Mouse (Mus musculus): ENCODE data around the gene Rreb1. TPM values are rescaled to one million over a fixed set of nuclear protein-coding genes. Genes with fewer than 3 reads are reported as not detected.

Rreb1 gene
- polyA plus RNA-seq, 1 experiment from 2014 or later = 2.6 TPM

- no peak overlapping the region for H3K27ac ChIP-seq (ENCODE audit: low read length)
- H3K4me3 ChIP-seq (ENCODE audit: low read depth, low read length) = no peak overlapping the region
- H3K36me3 ChIP-seq (ENCODE audit: control insufficient read depth, insufficient read depth, low read length) = no peaks in the 10 kb centered on the region
- no peak overlapping the region for H3K4me2 ChIP-seq (ENCODE audit: low read length)
- ATAC-seq = no peak
- no peak overlapping the region for H3K9ac ChIP-seq (ENCODE audit: low read depth, low read length)
- H3K9me3 ChIP-seq (replicated peaks; ENCODE audit: control insufficient read depth, low read length, poor library complexity, severe bottlenecking) = no peaks in the 10 kb centered on the region
- H3K27me3 ChIP-seq (ENCODE audit: control insufficient read depth, insufficient read depth, low read depth, low read length) = no peaks in the 10 kb centered on the region
- WGBS = 88% methylated on average over 12 of the region's 12 CpGs
- no peaks in the 10 kb centered on the region for H3K4me1 ChIP-seq (ENCODE audit: control insufficient read depth, insufficient read depth, low read length)
These were observed 92.1 kb downstream of the Rreb1 start for GRCm38 (mm10) chr13:37870118-37870908.

- H3K9me3 ChIP-seq (replicated peaks; ENCODE audit: control insufficient read depth, low read length, poor library complexity, severe bottlenecking) = no peaks in the 10 kb centered on the region
- WGBS = 98% methylated on average over 2 of the region's 2 CpGs
- H3K4me1 ChIP-seq (ENCODE audit: control insufficient read depth, insufficient read depth, low read length) = no peaks in the 10 kb centered on the region
- H3K9ac ChIP-seq (ENCODE audit: low read depth, low read length) = no peak overlapping the region
- H3K4me3 ChIP-seq (ENCODE audit: low read depth, low read length) = no peak overlapping the region
- H3K36me3 ChIP-seq (ENCODE audit: control insufficient read depth, insufficient read depth, low read length) = no peaks in the 10 kb centered on the region
- H3K27ac ChIP-seq (ENCODE audit: low read length) = no peak overlapping the region
- no peak overlapping the region for H3K4me2 ChIP-seq (ENCODE audit: low read length)
- no peaks in the 10 kb centered on the region for H3K27me3 ChIP-seq (ENCODE audit: control insufficient read depth, insufficient read depth, low read depth, low read length)
- no peak for ATAC-seq
These were observed 94.1 kb downstream of the Rreb1 start for GRCm38 (mm10) chr13:37872142-37872835.

GRCm38 (mm10) chr13:37873125-37873891, 95.1 kb downstream of the Rreb1 start:
- no peaks in the 10 kb centered on the region for H3K27me3 ChIP-seq (ENCODE audit: control insufficient read depth, insufficient read depth, low read depth, low read length)
- no peaks in the 10 kb centered on the region for H3K9me3 ChIP-seq (replicated peaks; ENCODE audit: control insufficient read depth, low read length, poor library complexity, severe bottlenecking)
- ATAC-seq = no peak
- no peak overlapping the region for H3K27ac ChIP-seq (ENCODE audit: low read length)
- H3K4me3 ChIP-seq (ENCODE audit: low read depth, low read length) = no peak overlapping the region
- H3K4me2 ChIP-seq (ENCODE audit: low read length) = no peak overlapping the region
- H3K36me3 ChIP-seq (ENCODE audit: control insufficient read depth, insufficient read depth, low read length) = no peaks in the 10 kb centered on the region
- no peaks in the 10 kb centered on the region for H3K4me1 ChIP-seq (ENCODE audit: control insufficient read depth, insufficient read depth, low read length)
- no peak overlapping the region for H3K9ac ChIP-seq (ENCODE audit: low read depth, low read length)
- 82% methylated on average over 7 of the region's 7 CpGs for WGBS

GRCm38 (mm10) chr13:37875919-37876318, 97.7 kb downstream of the Rreb1 start:
- 86% methylated on average over 2 of the region's 2 CpGs for WGBS
- no peaks in the 10 kb centered on the region for H3K9me3 ChIP-seq (replicated peaks; ENCODE audit: control insufficient read depth, low read length, poor library complexity, severe bottlenecking)
- no peaks in the 10 kb centered on the region for H3K36me3 ChIP-seq (ENCODE audit: control insufficient read depth, insufficient read depth, low read length)
- no peak overlapping the region for H3K4me2 ChIP-seq (ENCODE audit: low read length)
- no peak overlapping the region for H3K27ac ChIP-seq (ENCODE audit: low read length)
- no peak overlapping the region for H3K9ac ChIP-seq (ENCODE audit: low read depth, low read length)
- no peaks in the 10 kb centered on the region for H3K27me3 ChIP-seq (ENCODE audit: control insufficient read depth, insufficient read depth, low read depth, low read length)
- H3K4me1 ChIP-seq (ENCODE audit: control insufficient read depth, insufficient read depth, low read length) = no peaks in the 10 kb centered on the region; the same call in 1 of the 2 replicates
- no peak overlapping the region for H3K4me3 ChIP-seq (ENCODE audit: low read depth, low read length)
- ATAC-seq = no peak

- H3K4me2 ChIP-seq (ENCODE audit: low read length) = no peak overlapping the region
- no peaks in the 10 kb centered on the region; the same call in 1 of the 2 replicates for H3K4me1 ChIP-seq (ENCODE audit: control insufficient read depth, insufficient read depth, low read length)
- no peaks in the 10 kb centered on the region for H3K9me3 ChIP-seq (replicated peaks; ENCODE audit: control insufficient read depth, low read length, poor library complexity, severe bottlenecking)
- WGBS = 76% methylated on average over 5 of the region's 5 CpGs
- H3K36me3 ChIP-seq (ENCODE audit: control insufficient read depth, insufficient read depth, low read length) = no peaks in the 10 kb centered on the region
- ATAC-seq = no peak
- no peak overlapping the region for H3K9ac ChIP-seq (ENCODE audit: low read depth, low read length)
- H3K27ac ChIP-seq (ENCODE audit: low read length) = no peak overlapping the region
- H3K27me3 ChIP-seq (ENCODE audit: control insufficient read depth, insufficient read depth, low read depth, low read length) = no peaks in the 10 kb centered on the region
- no peak overlapping the region for H3K4me3 ChIP-seq (ENCODE audit: low read depth, low read length)
These were observed 98.2 kb downstream of the Rreb1 start for GRCm38 (mm10) chr13:37876366-37876765.

GRCm38 (mm10) chr13:37876836-37877235, 98.6 kb downstream of the Rreb1 start:
- no peaks in the 10 kb centered on the region; the same call in 1 of the 2 replicates for H3K4me1 ChIP-seq (ENCODE audit: control insufficient read depth, insufficient read depth, low read length)
- no peak overlapping the region for H3K9ac ChIP-seq (ENCODE audit: low read depth, low read length)
- H3K4me2 ChIP-seq (ENCODE audit: low read length) = no peak overlapping the region
- no peak for ATAC-seq
- no peaks in the 10 kb centered on the region for H3K36me3 ChIP-seq (ENCODE audit: control insufficient read depth, insufficient read depth, low read length)
- 69% methylated on average over 4 of the region's 4 CpGs for WGBS
- no peaks in the 10 kb centered on the region for H3K27me3 ChIP-seq (ENCODE audit: control insufficient read depth, insufficient read depth, low read depth, low read length)
- no peaks in the 10 kb centered on the region for H3K9me3 ChIP-seq (replicated peaks; ENCODE audit: control insufficient read depth, low read length, poor library complexity, severe bottlenecking)
- H3K4me3 ChIP-seq (ENCODE audit: low read depth, low read length) = no peak overlapping the region
- H3K27ac ChIP-seq (ENCODE audit: low read length) = no peak overlapping the region

GRCm38 (mm10) chr13:37877241-37877640, 99.0 kb downstream of the Rreb1 start:
- Histone ChIP-seq H3K27ac (ENCODE audit: low read length) (no peak overlapping the region), H3K9me3 (replicated peaks; ENCODE audit: control insufficient read depth, low read length, poor library complexity, severe bottlenecking) (no peaks in the 10 kb centered on the region), H3K4me1 (ENCODE audit: control insufficient read depth, insufficient read depth, low read length) (no peaks in the 10 kb centered on the region; the same call in 1 of the 2 replicates), H3K36me3 (ENCODE audit: control insufficient read depth, insufficient read depth, low read length) (no peaks in the 10 kb centered on the region), H3K9ac (ENCODE audit: low read depth, low read length) (no peak overlapping the region), H3K4me3 (ENCODE audit: low read depth, low read length) (no peak overlapping the region), H3K27me3 (ENCODE audit: control insufficient read depth, insufficient read depth, low read depth, low read length) (no peaks in the 10 kb centered on the region), H3K4me2 (ENCODE audit: low read length) (no peak overlapping the region)
- 79% methylated on average over 3 of the region's 3 CpGs for WGBS
- no peak for ATAC-seq

- Histone ChIP-seq H3K4me3 (ENCODE audit: low read depth, low read length) (no peak overlapping the region), H3K27me3 (ENCODE audit: control insufficient read depth, insufficient read depth, low read depth, low read length) (no peaks in the 10 kb centered on the region), H3K4me2 (ENCODE audit: low read length) (no peak overlapping the region), H3K9me3 (replicated peaks; ENCODE audit: control insufficient read depth, low read length, poor library complexity, severe bottlenecking) (no peaks in the 10 kb centered on the region), H3K27ac (ENCODE audit: low read length) (no peak overlapping the region), H3K9ac (ENCODE audit: low read depth, low read length) (no peak overlapping the region), H3K36me3 (ENCODE audit: control insufficient read depth, insufficient read depth, low read length) (no peaks in the 10 kb centered on the region), H3K4me1 (ENCODE audit: control insufficient read depth, insufficient read depth, low read length) (no peaks in the 10 kb centered on the region; the same call in 1 of the 2 replicates)
- WGBS = 91% methylated on average over 2 of the region's 2 CpGs
- ATAC-seq = no peak
These were observed 100.7 kb downstream of the Rreb1 start for GRCm38 (mm10) chr13:37878918-37879331.
